Mouse (Mus musculus) kidney, embryonic 14.5 days (tissue): ENCODE measurements around the gene Wdr31. TPM values are rescaled to one million over a fixed set of nuclear protein-coding genes. Genes with fewer than 3 reads are reported as not detected.

ENCODE experiments used
- ATAC-seq: fragments of 200-750 bp; cut with Nextera tagmentation; 2 replicates; pipeline ENCODE4 v1.8.0; 2017; ENCODE audit warnings: moderate number of reproducible peaks, mild to moderate bottlenecking, moderate TSS enrichment, moderate library complexity; ENCODE audit not compliant: low FRiP score, low TSS enrichment
- H3K27ac ChIP-seq: fragments of 300-500 bp; sonication (generic); 2 replicates; pipeline ENCODE4 v1.5.1; 2014; ENCODE audit warnings: low read depth, mild to moderate bottlenecking, low read length, moderate library complexity, mixed read lengths
- H3K27me3 ChIP-seq: fragments of 300-500 bp; sonication (generic); 2 replicates; pipeline ENCODE4 v1.6.1; 2014; ENCODE audit warnings: mild to moderate bottlenecking, low read length; ENCODE audit not compliant: control insufficient read depth, insufficient read depth
- H3K36me3 ChIP-seq: fragments of 300-500 bp; sonication (generic); 2 replicates; pipeline ENCODE4 v1.6.1; 2014; ENCODE audit warnings: low read length, mixed read lengths; ENCODE audit not compliant: control insufficient read depth, insufficient read depth
- H3K4me1 ChIP-seq: fragments of 300-500 bp; sonication (generic); 2 replicates; pipeline ENCODE4 v1.6.1; 2014; ENCODE audit warnings: low read length, mixed read lengths; ENCODE audit not compliant: control insufficient read depth, insufficient read depth
- H3K4me2 ChIP-seq: fragments of 300-500 bp; sonication (generic); replicated peaks from 2 replicates; pipeline ENCODE4 v1.6.1; 2014; ENCODE audit warnings: low read depth, mild to moderate bottlenecking, low read length
- H3K4me3 ChIP-seq: fragments of 300-500 bp; sonication (generic); 2 replicates; pipeline ENCODE4 v1.5.1; 2014; ENCODE audit warnings: mild to moderate bottlenecking, low read length
- H3K9ac ChIP-seq: fragments of 300-500 bp; sonication (generic); 2 replicates; pipeline ENCODE4 v1.6.1; 2014; ENCODE audit warnings: low read depth, mild to moderate bottlenecking, low read length, moderate library complexity
- H3K9me3 ChIP-seq: fragments of 300-500 bp; sonication (generic); 2 replicates; pipeline ENCODE4 v1.6.1; 2016; ENCODE audit warnings: low read length; ENCODE audit not compliant: control insufficient read depth
- WGBS: fragments of 180-500 bp; shearing (Covaris S2); extraction: QIAGEN DNeasy Blood & Tissue Kit; methylation state at CpG from one replicate; pipeline ENCODE4 v1.1.7; 2014; 5-methylcytosine and 5-hydroxymethylcytosine counted together
- polyA plus RNA-seq: library from polyadenylated mRNA; unstranded; fragments of >200 nt; fragmentation: Nextera tagmentation; extraction: Ambion mirVana; gene quantifications from 2 replicates; pipeline ENCODE4 v1.2.1, GENCODE M21; 2014

The Wdr31 gene
- polyA plus RNA-seq, 1 experiment from 2014 or later: 12.6 TPM

DNA sequence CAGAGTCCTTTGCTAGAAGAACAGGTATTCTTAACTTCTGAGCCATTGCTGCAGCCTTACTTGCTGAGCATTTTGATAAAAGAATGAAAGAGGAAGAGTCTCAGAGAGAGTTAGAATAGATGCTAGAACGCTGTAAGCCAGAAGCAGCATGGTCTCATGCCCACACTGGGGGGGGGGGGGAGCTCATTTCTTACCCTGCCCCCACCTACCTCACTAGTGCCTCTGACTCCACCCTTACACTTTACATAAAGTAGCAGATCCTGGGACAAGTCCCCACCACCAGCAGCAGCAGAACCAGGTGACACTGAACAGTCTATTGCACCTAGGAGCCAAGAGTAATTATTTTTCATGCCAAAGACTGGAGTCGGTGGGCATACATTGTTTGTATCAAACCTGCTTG is 4.4 kb upstream of the Wdr31 start:
- ATAC-seq: no peak
- 0 out of 2 replicates have a peak overlapping the region, but pooled peaks have one; percentile 43 for H3K27ac ChIP-seq
- H3K4me2 ChIP-seq: no peak overlapping the region
- no peak overlapping the region for H3K4me3 ChIP-seq
- H3K36me3 ChIP-seq: no peaks in the 10 kb centered on the region
- no peaks in the 10 kb centered on the region for H3K9me3 ChIP-seq
- H3K27me3 ChIP-seq: no peaks in the 10 kb centered on the region
- H3K9ac ChIP-seq: no peak overlapping the region
- WGBS: 68% methylated on average over 2 of the region's 2 CpGs
- peaks cover 5% of the 10 kb centered on the region; the same call in 1 of the 2 replicates for H3K4me1 ChIP-seq

DNA sequence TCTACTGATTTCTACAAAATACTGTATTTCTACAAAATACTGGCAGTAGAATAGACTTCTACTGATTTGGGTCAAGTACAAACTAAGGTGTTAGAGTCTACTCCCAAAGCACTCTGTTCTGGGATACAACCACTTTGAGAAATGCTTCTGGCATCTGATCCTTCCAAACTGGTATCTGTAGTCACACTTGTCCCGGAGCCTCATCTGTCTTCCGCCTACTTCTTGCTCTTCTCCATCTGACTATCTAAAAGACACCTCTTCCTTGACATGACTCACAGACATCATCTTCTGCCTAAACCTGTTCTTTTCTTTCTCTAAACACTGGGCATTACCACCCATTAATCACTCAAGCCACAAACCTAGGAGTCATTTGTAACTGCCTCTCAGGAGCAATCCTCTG is 1.4 kb upstream of the Wdr31 start:
- no peak overlapping the region for H3K4me3 ChIP-seq
- no peaks in the 10 kb centered on the region for H3K9me3 ChIP-seq
- H3K27me3 ChIP-seq: no peaks in the 10 kb centered on the region
- no peak for ATAC-seq
- no peak overlapping the region for H3K4me2 ChIP-seq
- WGBS: 93% methylated on average over 2 of the region's 2 CpGs
- no peaks in the 10 kb centered on the region for H3K36me3 ChIP-seq
- 0 out of 2 replicates have a peak, but pooled peaks cover 3% of the 10 kb centered on the region for H3K4me1 ChIP-seq
- no peak overlapping the region for H3K27ac ChIP-seq
- no peak overlapping the region for H3K9ac ChIP-seq

DNA sequence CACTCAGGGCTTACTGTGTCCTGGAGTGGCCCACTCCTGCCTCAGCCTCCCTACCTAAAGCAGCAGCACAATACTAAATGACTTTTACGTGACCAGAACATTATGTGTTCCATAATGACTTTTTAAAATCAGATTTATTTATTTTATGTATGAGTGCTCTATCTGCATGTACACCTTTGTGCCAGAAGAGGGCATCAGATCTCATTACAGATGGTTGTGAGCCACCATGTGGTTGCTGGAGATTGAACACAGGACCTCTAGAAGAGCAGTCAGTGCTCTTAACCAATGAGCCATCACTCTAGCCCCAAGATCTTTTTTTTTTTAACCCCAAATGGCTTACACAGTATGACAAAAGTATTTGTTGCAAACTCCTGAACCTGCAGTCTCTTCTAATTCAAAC is 2.5 kb downstream of the Wdr31 start:
- WGBS: 96% methylated on average over 1 of the region's 1 CpGs
- no peak for ATAC-seq
- Histone ChIP-seq H3K4me3 (no peak overlapping the region), H3K9me3 (no peaks in the 10 kb centered on the region), H3K36me3 (peaks cover 2% of the 10 kb centered on the region; the same call in 1 of the 2 replicates), H3K27ac (no peak overlapping the region), H3K4me2 (no peak overlapping the region), H3K4me1 (0 out of 2 replicates have a peak, but pooled peaks cover 3% of the 10 kb centered on the region), H3K9ac (no peak overlapping the region), H3K27me3 (no peaks in the 10 kb centered on the region)

DNA sequence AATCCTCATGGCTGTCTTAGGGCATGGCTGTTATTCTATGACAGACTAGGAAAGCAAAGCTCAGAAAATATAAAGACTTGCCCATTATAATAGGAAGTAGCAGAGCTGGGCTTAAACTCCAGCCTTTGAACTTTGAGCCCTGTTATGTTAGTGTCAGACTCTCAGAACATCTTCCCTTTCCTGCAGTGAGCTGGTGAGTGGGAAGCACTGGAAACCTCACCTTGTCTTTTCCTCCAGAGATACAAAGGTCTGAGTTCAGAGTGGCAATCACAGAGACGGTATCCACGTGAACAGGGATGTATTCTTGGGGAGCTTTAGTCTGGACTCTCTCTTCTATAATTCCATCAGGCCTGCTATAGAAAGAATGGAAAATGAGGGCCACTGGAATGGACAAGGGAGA is 7.6 kb downstream of the Wdr31 start:
- Histone ChIP-seq H3K4me3 (no peak overlapping the region), H3K4me1 (no peaks in the 10 kb centered on the region), H3K27ac (no peak overlapping the region), H3K27me3 (no peaks in the 10 kb centered on the region), H3K36me3 (peaks cover 4% of the 10 kb centered on the region; the same call in 1 of the 2 replicates), H3K9me3 (no peaks in the 10 kb centered on the region), H3K4me2 (no peak overlapping the region), H3K9ac (no peak overlapping the region)
- 90% methylated on average over 2 of the region's 2 CpGs for WGBS
- ATAC-seq: no peak

DNA sequence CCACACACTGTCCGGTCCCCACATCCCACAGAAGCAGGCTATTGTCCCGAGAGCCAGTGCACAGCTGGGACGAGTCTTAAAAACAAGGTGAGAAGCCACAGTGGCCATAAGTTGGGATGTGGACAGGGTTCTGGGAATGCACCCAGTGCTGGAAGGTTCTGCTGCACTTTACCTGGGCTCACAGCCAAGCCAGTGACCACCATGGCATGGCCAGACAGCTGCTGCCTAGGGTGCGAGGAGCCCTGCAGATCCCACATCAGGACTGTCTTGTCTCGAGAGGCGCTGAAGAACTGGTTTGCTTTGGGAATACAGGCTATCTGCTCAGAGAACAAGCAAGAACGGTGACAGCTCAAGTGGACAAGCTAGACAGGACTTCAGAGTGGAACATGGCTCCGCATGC is 10.3 kb downstream of the Wdr31 start:
- no peak overlapping the region for H3K4me3 ChIP-seq
- H3K9me3 ChIP-seq: no peaks in the 10 kb centered on the region
- H3K27me3 ChIP-seq: no peaks in the 10 kb centered on the region
- H3K4me1 ChIP-seq: no peaks in the 10 kb centered on the region
- H3K36me3 ChIP-seq: peaks cover 4% of the 10 kb centered on the region; the same call in 1 of the 2 replicates
- no peak for ATAC-seq
- no peak overlapping the region for H3K27ac ChIP-seq
- no peak overlapping the region for H3K4me2 ChIP-seq
- WGBS: 96% methylated on average over 8 of the region's 8 CpGs
- no peak overlapping the region for H3K9ac ChIP-seq

DNA sequence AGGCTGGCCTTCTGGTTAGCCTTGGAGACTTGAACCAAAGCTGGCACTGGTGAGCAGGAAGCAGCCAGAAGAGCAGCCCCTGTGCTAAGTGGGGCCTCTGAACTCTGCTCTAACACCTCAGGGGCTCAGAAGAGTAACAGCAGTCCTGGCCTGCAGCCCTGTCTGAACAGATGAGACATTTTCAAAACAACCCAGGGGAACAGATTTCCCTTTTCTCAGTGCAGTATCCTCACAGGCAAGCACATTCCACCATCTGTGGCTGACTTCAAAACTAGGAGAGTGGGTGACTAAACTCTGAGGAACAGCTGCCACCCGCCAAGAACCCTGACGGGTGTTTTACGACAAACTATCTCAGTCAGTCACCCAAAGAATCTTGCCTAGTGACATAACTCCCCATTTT is 11.6 kb downstream of the Wdr31 start:
- Histone ChIP-seq H3K36me3 (peaks cover 4% of the 10 kb centered on the region; the same call in 1 of the 2 replicates), H3K9ac (no peak overlapping the region), H3K4me2 (no peak overlapping the region), H3K4me1 (no peaks in the 10 kb centered on the region), H3K27ac (no peak overlapping the region), H3K27me3 (no peaks in the 10 kb centered on the region), H3K9me3 (no peaks in the 10 kb centered on the region), H3K4me3 (no peak overlapping the region)
- ATAC-seq: no peak
- 80% methylated on average over 3 of the region's 3 CpGs for WGBS

DNA sequence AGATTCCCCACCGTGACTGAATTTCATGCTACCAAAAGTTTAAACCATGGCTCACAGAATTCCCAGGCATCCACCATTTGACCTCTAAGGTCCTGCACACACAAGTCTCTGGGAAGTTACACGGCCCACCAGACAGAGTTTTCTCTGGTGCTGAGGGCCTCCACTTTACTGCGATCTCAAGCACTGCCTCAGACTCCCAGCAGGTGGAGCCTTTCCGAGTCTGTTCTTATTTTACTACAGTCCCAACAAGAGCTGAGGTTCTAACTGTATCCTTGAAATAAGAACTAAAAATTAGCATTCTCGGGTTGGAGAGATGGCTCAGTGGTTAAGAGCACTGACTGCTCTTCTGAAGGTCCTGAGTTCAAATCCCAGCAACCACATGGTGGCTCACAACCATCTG is 15.7 kb downstream of the Wdr31 start:
- WGBS: 62% methylated on average over 5 of the region's 5 CpGs
- H3K36me3 ChIP-seq: no peaks in the 10 kb centered on the region; the same call in 1 of the 2 replicates
- no peaks in the 10 kb centered on the region for H3K27me3 ChIP-seq
- ATAC-seq: peak; percentile 68
- H3K4me1 ChIP-seq: no peaks in the 10 kb centered on the region
- H3K27ac ChIP-seq: no peak overlapping the region
- no peak overlapping the region for H3K4me2 ChIP-seq
- H3K9me3 ChIP-seq: no peaks in the 10 kb centered on the region
- H3K9ac ChIP-seq: no peak overlapping the region
- no peak overlapping the region for H3K4me3 ChIP-seq

DNA sequence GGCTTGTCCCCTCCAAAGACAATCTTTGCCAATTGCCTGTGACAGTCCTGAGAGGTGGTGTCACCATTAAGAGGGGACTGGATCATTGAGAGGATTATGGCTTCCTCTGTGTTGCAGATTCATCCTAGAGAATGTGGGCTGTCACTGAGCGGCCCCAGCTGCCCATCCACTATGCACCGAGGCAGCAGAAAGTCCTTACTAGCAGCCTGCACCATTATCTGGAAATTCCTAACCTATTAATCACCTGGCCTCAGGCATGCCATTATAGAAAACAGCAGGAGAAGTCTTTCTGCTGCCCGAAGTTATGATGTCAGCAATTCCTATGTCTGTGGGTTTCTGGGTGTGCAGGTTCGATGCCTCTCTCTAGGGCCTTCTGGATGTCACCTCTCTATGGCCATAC is 29.7 kb downstream of the Wdr31 start:
- no peak overlapping the region for H3K9ac ChIP-seq
- no peak overlapping the region for H3K4me3 ChIP-seq
- no peak for ATAC-seq
- 76% methylated on average over 4 of the region's 4 CpGs for WGBS
- no peaks in the 10 kb centered on the region for H3K27me3 ChIP-seq
- H3K4me2 ChIP-seq: no peak overlapping the region
- H3K36me3 ChIP-seq: no peaks in the 10 kb centered on the region
- H3K4me1 ChIP-seq: no peaks in the 10 kb centered on the region
- H3K9me3 ChIP-seq: no peaks in the 10 kb centered on the region
- H3K27ac ChIP-seq: no peak overlapping the region

DNA sequence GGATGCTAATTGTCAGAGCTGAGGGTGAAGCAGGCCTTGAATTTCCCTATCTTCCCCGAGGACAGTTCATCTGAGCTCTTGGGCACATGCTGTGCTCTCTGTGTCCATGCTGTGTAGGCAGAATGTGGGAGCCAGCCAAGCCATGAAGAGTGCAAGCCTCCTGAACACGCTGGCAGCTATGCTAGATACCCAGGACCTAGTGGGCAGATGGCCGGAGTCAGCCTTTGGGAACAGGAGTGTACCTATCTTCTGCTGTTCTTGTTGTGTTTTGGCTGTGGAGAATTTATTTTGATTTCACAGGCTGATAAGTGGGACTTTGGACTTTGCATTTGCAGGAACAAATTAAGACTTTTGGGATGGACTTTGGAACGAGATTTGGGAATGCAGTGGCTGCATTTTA is 30.2 kb downstream of the Wdr31 start:
- Histone ChIP-seq H3K27me3 (no peaks in the 10 kb centered on the region), H3K4me1 (no peaks in the 10 kb centered on the region), H3K9me3 (no peaks in the 10 kb centered on the region), H3K36me3 (no peaks in the 10 kb centered on the region), H3K27ac (no peak overlapping the region), H3K9ac (no peak overlapping the region), H3K4me2 (no peak overlapping the region), H3K4me3 (no peak overlapping the region)
- WGBS: 79% methylated on average over 4 of the region's 4 CpGs
- ATAC-seq: no peak
